Mouse (Mus musculus) adrenal gland, adult 8-10 months (tissue): ENCODE measurements at regions not wholly inside any gene's neighbourhood (a gene's known extent, or its start where the extent isn't known, plus 50 kb on each side); places are given as distances from the start of the nearest gene placed in this dataset.

Source experiments
- DNase-seq: peaks from one replicate; pipeline ENCODE4 v3.0.0; 2022

DNA sequence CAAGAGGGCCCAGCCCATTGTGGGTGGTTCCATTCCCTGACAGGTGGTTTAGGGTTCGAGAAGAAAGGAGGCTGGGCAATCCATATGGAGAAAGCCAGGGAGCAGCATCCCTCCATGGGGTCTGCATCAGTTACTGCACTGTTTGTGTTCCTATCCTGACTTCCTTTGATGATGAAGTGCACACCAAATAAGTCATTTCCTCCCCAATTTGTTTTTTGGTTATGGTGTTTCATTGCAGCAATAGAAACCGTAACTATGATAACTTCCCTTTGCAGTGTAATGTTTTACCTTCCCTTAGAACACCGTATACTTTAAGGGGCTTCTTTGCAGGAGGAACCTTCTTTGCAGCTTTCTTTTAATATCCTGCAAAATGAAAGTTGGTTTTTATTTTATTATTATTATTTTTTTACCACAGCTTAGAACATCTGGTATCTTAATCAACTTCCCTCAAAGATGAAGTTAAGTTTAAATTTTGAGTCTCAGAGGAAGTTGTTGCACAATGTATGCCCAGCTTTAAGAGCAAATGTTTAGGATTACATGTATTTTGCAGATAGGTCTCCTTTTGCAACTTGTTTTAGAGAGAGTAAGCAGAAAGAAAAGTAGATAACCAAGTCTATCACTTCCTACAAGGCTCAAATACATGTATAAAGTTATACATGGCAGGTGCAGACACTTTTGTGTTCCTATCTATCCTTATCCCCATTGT, 1059.1 kb downstream of the Diaph2 start:
- no peak for DNase-seq

DNA sequence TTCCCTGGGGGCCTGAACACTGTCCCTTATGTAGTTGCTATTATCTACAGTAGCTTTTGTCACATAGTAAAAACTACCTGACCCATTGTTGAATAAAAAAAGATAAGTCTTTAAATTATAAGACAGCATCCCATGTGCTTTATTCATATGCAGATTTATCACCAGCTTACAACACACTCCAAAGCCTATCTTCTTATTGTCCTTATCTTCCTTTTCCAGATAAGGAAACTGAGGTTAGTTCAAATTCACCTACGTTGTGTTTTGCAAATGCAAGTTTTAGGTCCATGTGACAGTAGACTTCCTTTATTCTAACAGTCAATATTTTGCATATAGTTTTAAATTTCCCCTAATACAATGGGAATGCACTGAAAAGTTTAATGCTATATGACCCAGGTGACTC, 1069.4 kb downstream of the Diaph2 start:
- DNase-seq, result no peak

DNA sequence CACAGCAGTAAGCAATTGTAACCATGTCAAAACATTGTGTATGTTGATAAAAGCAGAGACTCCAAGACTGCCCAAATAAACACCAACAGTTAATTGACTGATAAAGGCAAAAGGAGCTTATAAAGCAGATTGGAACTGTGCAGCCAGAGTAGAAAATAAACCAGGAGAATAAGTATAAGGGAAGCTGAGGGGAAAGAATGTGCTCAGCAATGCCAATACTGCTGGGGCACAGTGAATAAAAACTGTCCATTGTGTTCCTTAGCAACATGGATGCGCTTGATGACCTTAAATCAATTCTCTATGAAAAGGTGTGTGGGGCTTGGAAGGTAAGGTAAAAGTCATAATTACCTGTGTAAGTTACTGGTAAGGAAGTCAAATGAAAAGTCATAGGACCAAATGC, 1070.2 kb downstream of the Diaph2 start:
- no peak for DNase-seq

DNA sequence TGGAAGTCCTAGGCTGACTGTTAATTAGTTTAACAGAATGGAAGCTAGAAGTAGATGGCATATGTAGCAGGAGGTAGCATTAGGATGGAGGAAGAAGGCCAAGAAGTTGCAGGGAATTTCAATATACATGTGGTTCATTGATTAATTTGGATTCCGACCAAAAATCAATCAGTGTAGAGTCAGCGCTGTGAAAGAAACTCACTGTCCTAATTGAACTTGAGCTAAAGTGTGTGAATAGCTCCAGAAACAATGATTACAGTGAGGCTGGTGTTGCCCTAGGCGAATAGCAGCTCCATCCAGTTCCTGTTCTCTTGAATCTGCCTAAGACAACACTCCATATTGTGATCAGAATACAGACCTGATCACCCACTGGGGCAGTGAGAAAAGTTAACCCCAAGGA, 1070.6 kb downstream of the Diaph2 start:
- DNase-seq, result no peak

DNA sequence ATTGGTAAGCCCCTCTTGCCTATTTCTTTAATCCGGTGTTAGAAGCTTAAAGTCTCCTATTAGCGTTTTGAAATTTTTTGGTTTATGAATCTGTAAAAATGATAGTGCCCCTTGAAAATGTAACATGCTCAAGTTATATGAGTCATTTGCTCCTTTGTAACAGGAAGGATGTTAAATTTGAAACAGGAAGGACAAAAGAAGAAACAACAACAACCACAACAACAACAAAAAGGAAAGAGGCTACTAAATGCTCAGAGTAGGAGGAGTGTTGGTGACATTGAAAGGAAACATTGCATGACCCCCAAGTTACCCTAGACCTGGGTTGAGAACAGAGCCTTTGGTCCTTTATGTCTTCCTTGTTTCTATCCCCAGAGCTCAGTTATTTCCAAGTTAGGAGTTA, 1074.4 kb downstream of the Diaph2 start:
- DNase-seq, result no peak

DNA sequence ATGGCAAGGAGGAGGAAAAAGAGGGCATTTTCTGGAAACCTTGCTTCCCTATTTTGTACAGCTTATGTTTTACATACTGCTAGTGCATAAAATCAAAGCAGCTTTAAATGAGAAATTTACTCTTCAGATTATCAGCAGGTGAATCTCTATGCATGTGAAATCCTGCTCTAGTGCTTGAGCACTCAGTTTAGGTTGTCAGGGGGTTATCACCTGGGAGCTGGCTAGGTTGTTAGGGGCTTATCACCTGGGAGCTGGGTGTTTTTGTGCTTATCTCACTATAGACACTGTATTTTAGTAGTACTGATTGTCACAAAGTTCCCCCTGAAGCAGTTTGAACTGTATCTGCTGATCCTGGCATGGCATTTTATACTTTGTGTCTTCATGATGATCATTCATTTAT, 1086.3 kb downstream of the Diaph2 start:
- DNase-seq, result no peak

DNA sequence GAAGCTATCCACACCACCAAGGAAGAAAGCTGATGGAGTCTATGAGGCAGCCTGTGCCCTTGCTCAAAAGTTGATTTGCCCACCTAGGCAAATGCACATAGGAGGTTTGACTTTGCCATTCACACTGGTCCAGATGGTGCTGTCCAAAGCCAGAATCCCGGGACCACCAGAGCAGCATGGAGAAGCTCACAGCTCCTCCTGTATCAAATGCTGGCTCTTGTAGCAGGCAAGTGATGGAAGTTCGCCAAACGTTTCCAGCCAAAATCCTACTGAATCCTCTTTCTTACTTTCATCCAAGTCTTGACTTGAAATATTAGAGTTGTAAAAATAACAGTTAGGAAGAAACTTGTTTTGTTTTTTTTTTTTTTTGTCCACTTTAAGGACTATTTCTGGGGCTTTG, 1093.6 kb downstream of the Diaph2 start:
- DNase-seq, result no peak

DNA sequence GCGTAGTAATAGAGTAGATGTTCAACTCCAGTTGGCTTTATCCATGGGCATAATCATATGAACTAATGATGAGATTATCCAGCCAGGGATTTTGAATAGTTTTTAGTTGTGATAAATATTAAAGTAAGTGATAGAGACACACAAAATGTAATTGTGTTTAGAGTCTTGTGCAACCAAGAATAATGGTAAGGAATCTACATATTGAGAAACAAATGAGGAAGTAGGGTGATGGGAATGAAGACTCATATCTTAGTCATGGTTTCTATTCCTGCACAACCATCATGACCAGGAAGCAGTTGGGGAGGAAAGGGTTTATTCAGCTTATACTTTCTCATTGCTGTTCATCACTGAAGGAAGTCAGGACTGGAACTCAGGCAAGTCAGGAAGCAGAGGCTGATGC, 1117.0 kb downstream of the Diaph2 start:
- no peak for DNase-seq

DNA sequence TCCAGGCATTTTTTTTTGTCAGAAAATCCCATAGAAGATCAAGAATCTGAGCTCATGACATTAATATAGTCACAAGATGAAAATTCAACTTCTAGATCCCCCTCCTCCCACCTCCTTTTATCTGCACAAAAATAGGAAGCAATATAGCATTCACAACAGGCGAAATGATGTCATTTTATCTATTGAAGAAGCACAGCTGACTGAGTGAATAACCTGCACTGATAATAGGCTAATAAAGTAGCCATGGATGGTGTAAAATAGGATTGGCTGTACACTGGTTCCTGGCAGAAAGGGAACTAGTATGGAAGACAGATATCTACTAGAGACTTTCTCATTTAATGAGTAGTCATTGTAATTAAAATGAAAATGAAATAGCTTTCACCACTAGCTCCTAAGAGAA, 1124.6 kb downstream of the Diaph2 start:
- DNase-seq, result no peak

DNA sequence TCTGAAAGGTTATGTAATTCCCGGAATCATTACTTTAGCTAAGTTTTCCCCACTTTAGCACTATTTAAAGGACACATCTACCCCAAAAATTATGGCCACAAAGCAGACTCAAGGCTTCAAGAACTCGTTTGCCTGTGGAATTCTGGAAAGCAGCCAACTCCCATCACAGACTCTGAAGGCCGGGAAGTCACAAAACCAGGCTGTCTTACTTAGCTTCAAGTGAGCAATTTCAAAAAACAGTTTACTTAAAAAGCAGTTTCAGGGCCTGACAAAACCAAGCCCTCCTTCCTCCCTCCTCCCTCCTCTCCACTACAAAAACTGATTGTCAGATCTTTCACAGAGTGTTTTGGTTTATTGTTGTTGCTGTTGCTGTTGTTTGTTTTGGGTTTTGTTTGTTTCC, 1125.7 kb downstream of the Diaph2 start:
- DNase-seq, result peak; percentile 18

DNA sequence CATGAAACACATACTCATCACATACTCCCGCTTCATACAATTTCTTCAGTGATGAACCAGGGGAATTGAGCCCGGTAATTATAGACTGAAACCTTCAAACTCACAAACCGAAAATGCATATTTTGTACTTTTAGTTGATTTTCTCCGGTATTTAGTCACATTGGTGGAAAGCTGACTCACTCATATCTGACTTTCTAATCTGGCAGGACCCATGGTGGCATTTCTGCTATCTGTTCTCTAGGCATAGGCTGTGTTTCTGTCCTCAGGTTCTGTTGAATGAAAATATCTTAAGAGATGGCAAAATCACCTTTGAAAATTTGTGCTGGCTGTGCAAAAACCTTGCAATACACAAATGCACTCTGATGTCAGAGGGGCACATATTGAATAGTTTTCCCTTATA, 1126.6 kb downstream of the Diaph2 start:
- no peak for DNase-seq
